Mouse (Mus musculus) CH12.LX (cell line): Measurements from ENCODE around the gene Vps33a. TPM values are rescaled to one million over a fixed set of nuclear protein-coding genes. Genes with fewer than 3 reads are reported as not detected.

Source experiments
- DNase-seq: peaks from one replicate; pipeline ENCODE4 v3.0.0-alpha.2; 2013; ENCODE audit errors: extremely low read depth
- H3K27ac ChIP-seq: 2 replicates; pipeline ENCODE4 v1.5.1; 2012; ENCODE audit warnings: low read depth, mild to moderate bottlenecking, control low read depth, moderate library complexity; ENCODE audit not compliant: insufficient read depth
- H3K27me3 ChIP-seq: replicated peaks from 2 replicates; pipeline ENCODE3; 2012; ENCODE audit warnings: inconsistent platforms
- H3K36me3 ChIP-seq, 2 experiments: replicated peaks in 1 of 2; 2 replicates each; pipeline versions ENCODE3 to v1.6.1; 2012; ENCODE audit warnings: inconsistent platforms in 1 of 2, low read length in 1 of 2, mild to moderate bottlenecking in 1 of 2, mixed read lengths in 1 of 2, moderate library complexity in 1 of 2; ENCODE audit not compliant: control insufficient read depth in 1 of 2, insufficient read depth in 1 of 2
- H3K4me1 ChIP-seq, 2 experiments: 2 replicates each; pipeline ENCODE4 v1.6.1; 2012; ENCODE audit warnings: inconsistent platforms in 1 of 2, moderate library complexity in 1 of 2; ENCODE audit not compliant: insufficient read depth in 2 of 2, control insufficient read depth in 1 of 2
- H3K4me2 ChIP-seq: 2 replicates; pipeline ENCODE4 v1.6.1; 2012; ENCODE audit warnings: low read depth, mild to moderate bottlenecking, control low read depth; ENCODE audit not compliant: poor library complexity, insufficient read depth, severe bottlenecking
- H3K4me3 ChIP-seq, 3 experiments: fragments of 150-350 bp in 1 of 3; sonication (generic) in 1 of 3; replicated peaks in 1 of 3; 2 replicates each; pipeline versions ENCODE3 to v1.5.1; 2011 to 2012; ENCODE audit warnings: low read depth in 2 of 3, low read length in 2 of 3, mild to moderate bottlenecking in 2 of 3, moderate library complexity in 2 of 3, control low read depth in 1 of 3, improper control_type of control experiment in 1 of 3, inconsistent platforms in 1 of 3, mixed read lengths in 1 of 3; ENCODE audit not compliant: poor library complexity in 1 of 3
- H3K79me2 ChIP-seq: replicated peaks from 2 replicates; pipeline ENCODE4 v1.6.1; 2012; ENCODE audit warnings: mild to moderate bottlenecking, moderate library complexity; ENCODE audit not compliant: control insufficient read depth, poor library complexity, insufficient read depth, severe bottlenecking; ENCODE audit errors: extremely low read depth
- H3K9ac ChIP-seq: 2 replicates; pipeline ENCODE4 v1.6.1; 2012; ENCODE audit warnings: low read depth, mild to moderate bottlenecking, control low read depth, moderate library complexity; ENCODE audit not compliant: insufficient read depth
- H3K9me3 ChIP-seq: replicated peaks from 2 replicates; pipeline ENCODE3; 2012; ENCODE audit warnings: low read length, inconsistent platforms, mixed read lengths
- BHLHE40 ChIP-seq: IDR thresholded peaks from 2 replicates; pipeline ENCODE4 v1.6.1; 2011; ENCODE audit warnings: mild to moderate bottlenecking, low read depth, low read length, improper control_type of control experiment
- CHD1 ChIP-seq: IDR thresholded peaks from 2 replicates; pipeline ENCODE4 v1.6.1; 2012; ENCODE audit warnings: low read depth, low read length, improper control_type of control experiment, inconsistent platforms
- CTCF ChIP-seq, 2 experiments: IDR thresholded peaks in 1 of 2; conservative IDR thresholded peaks in 1 of 2; 2 replicates each; pipeline ENCODE4 v1.5.1; 2011 to 2012; ENCODE audit warnings: low read depth in 2 of 2, low read length in 2 of 2, improper control_type of control experiment in 1 of 2, inconsistent platforms in 1 of 2, mild to moderate bottlenecking in 1 of 2, moderate library complexity in 1 of 2
- E2F4 ChIP-seq: IDR thresholded peaks from 2 replicates; pipeline ENCODE4 v1.6.1; 2011; ENCODE audit warnings: low read depth, low read length, improper control_type of control experiment; ENCODE audit not compliant: insufficient replicate concordance
- ELF1 ChIP-seq: IDR thresholded peaks from 2 replicates; pipeline ENCODE4 v1.6.1; 2014; ENCODE audit warnings: low read depth, mild to moderate bottlenecking, inconsistent platforms, low read length, improper control_type of control experiment
- EP300 ChIP-seq: IDR thresholded peaks from 2 replicates; pipeline ENCODE4 v1.6.1; 2011; ENCODE audit warnings: low read length, improper control_type of control experiment
- ETS1 ChIP-seq: conservative IDR thresholded peaks from 2 replicates; pipeline ENCODE4 v1.6.1; 2012; ENCODE audit warnings: low read depth, mild to moderate bottlenecking, inconsistent platforms, low read length, improper control_type of control experiment, moderate library complexity
- GABPA ChIP-seq: IDR thresholded peaks from 2 replicates; pipeline ENCODE4 v1.6.1; 2012; ENCODE audit warnings: low read depth, low read length, improper control_type of control experiment, inconsistent platforms; ENCODE audit not compliant: insufficient replicate concordance
- IRF4 ChIP-seq: IDR thresholded peaks from 2 replicates; pipeline ENCODE4 v1.6.1; 2014; ENCODE audit warnings: low read depth, mild to moderate bottlenecking, inconsistent platforms, low read length, improper control_type of control experiment
- MAFK ChIP-seq: IDR thresholded peaks from 2 replicates; pipeline ENCODE4 v1.6.1; 2011; ENCODE audit warnings: low read length, improper control_type of control experiment; ENCODE audit not compliant: insufficient replicate concordance
- MAZ ChIP-seq: IDR thresholded peaks from 2 replicates; pipeline ENCODE4 v1.6.1; 2012; ENCODE audit warnings: low read depth, mild to moderate bottlenecking, inconsistent platforms, low read length, improper control_type of control experiment, moderate library complexity
- MEF2A ChIP-seq: IDR thresholded peaks from 2 replicates; pipeline ENCODE4 v1.6.1; 2014; ENCODE audit warnings: low read depth, mild to moderate bottlenecking, inconsistent platforms, low read length, improper control_type of control experiment, borderline replicate concordance
- MXI1 ChIP-seq: IDR thresholded peaks from 2 replicates; pipeline ENCODE4 v1.6.1; 2011; ENCODE audit warnings: mild to moderate bottlenecking, low read depth, low read length, improper control_type of control experiment
- NRF1 ChIP-seq: IDR thresholded peaks from 2 replicates; pipeline ENCODE4 v1.6.1; 2014; ENCODE audit warnings: low read depth, mild to moderate bottlenecking, inconsistent platforms, low read length, improper control_type of control experiment, moderate library complexity
- PAX5 ChIP-seq: IDR thresholded peaks from 2 replicates; pipeline ENCODE4 v1.6.1; 2012; ENCODE audit warnings: low read length, inconsistent platforms, mixed read lengths
- POLR2A ChIP-seq: IDR thresholded peaks from 2 replicates; pipeline ENCODE4 v1.6.1; 2011; ENCODE audit warnings: low read depth, mild to moderate bottlenecking, improper control_type of control experiment, low read length
- SIN3A ChIP-seq: IDR thresholded peaks from 2 replicates; pipeline ENCODE4 v1.6.1; 2012; ENCODE audit warnings: low read length, improper control_type of control experiment, inconsistent platforms
- SMC3 ChIP-seq: IDR thresholded peaks from 2 replicates; pipeline ENCODE4 v1.6.1; 2011; ENCODE audit warnings: low read depth, low read length, improper control_type of control experiment
- TBP ChIP-seq: conservative IDR thresholded peaks from 2 replicates; pipeline ENCODE4 v1.6.1; 2011; ENCODE audit warnings: low read depth, low read length, improper control_type of control experiment
- TCF12 ChIP-seq: IDR thresholded peaks from 2 replicates; pipeline ENCODE4 v1.6.1; 2014; ENCODE audit warnings: low read depth, mild to moderate bottlenecking, inconsistent platforms, low read length, improper control_type of control experiment
- USF2 ChIP-seq: conservative IDR thresholded peaks from 2 replicates; pipeline ENCODE4 v1.6.1; 2011; ENCODE audit warnings: low read depth, low read length, improper control_type of control experiment
- ZC3H11A ChIP-seq: IDR thresholded peaks from 2 replicates; pipeline ENCODE4 v1.6.1; 2012; ENCODE audit warnings: low read depth, mild to moderate bottlenecking, inconsistent platforms, low read length, improper control_type of control experiment
- ZKSCAN1 ChIP-seq: IDR thresholded peaks from 2 replicates; pipeline ENCODE4 v1.6.1; 2012; ENCODE audit warnings: low read depth, inconsistent platforms, low read length, improper control_type of control experiment, borderline replicate concordance
- ZMIZ1 ChIP-seq: IDR thresholded peaks from 2 replicates; pipeline ENCODE4 v1.6.1; 2012; ENCODE audit warnings: low read depth, mild to moderate bottlenecking, inconsistent platforms, low read length, improper control_type of control experiment
- ZNF384 ChIP-seq: IDR thresholded peaks from 2 replicates; pipeline ENCODE4 v1.6.1; 2012; ENCODE audit warnings: low read depth, low read length, improper control_type of control experiment, inconsistent platforms
- dilution Hi-C: fragments of 300-500 bp; cut with MboI; formaldehyde crosslinking; loops from 2 replicates; pipeline ENCODE4 v1.14.3; 2020; ENCODE audit warnings: low sequenced_read_pairs; ENCODE audit not compliant: extremely low pct_unique_long_range_greater_than_20kb, extremely low pct_ligation_motif_present
- in situ Hi-C: fragments of 300-500 bp; cut with MboI; formaldehyde crosslinking; loops from 3 replicates; pipeline ENCODE4 v1.14.3; 2019; ENCODE audit warnings: low sequenced_read_pairs, low pct_ligation_motif_present, low pct_unique_long_range_greater_than_20kb, mixed read lengths
- polyA plus RNA-seq: library from polyadenylated mRNA; unstranded; fragments of >175 nt; gene quantifications from 2 replicates; pipeline ENCODE4 v1.2.1, GENCODE M21; 2012; ENCODE audit warnings: low read depth; ENCODE audit not compliant: insufficient read length
- total RNA-seq, 2 experiments: library from RNA; depleted of rRNA; stranded (reverse); fragments of 300-350 nt in 1 of 2; fragments of >200 nt in 1 of 2; gene quantifications; 2 replicates each; pipeline ENCODE4 v1.2.3; 2012 to 2014

Vps33a gene
- total and polyA plus RNA-seq, 3 experiments = 17.1 to 30.6 (median 21.0) TPM

DNA sequence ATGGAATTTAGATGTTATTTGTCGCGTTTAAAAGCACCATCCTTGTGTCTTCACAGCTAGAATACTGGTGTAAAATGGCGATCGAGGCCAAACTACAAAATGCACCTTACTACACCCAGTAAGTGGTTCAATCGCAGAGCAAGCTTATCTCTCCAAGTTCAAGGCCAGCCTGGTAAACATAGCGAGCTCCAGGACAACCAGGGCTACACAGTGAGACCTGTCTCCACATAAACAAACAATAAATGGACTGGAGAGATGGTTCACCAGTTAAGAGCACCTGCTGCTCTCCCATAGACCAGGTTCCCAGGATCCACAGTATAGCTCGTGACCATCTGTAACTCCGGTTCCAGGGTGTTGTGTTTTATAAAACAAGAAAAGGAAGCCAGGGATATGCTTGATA, 524 bp upstream of the Vps33a start:
- DNase-seq = no peak
- Histone ChIP-seq H3K4me3 (peak overlapping the region in 2 of 3 experiments; percentile 5 to 68), H3K36me3 (peaks cover 17 to 43% of the 10 kb centered on the region in 2 experiments), H3K9me3 (no peaks in the 10 kb centered on the region), H3K4me2 (peak overlapping the region; percentile 14; the same call in 1 of the 2 replicates), H3K79me2 (no peaks in the 10 kb centered on the region; the same call in 1 of the 2 replicates), H3K9ac (no peak overlapping the region), H3K4me1 (peaks cover 8 to 21% of the 10 kb centered on the region in 2 experiments), H3K27ac (no peak overlapping the region), H3K27me3 (no peaks in the 10 kb centered on the region)
- TF ChIP-seq NRF1 (no peak), SMC3 (no peak), MAZ (no peak), ZKSCAN1 (no peak), E2F4 (no peak), MXI1 (no peak), IRF4 (no peak), USF2 (no peak), POLR2A (no peak), PAX5 (no peak), ZNF384 (no peak), ZMIZ1 (no peak), CTCF (conservative IDR thresholded peaks at IDR 0.05 in 1 of 2, IDR thresholded peaks at IDR 0.05 in 1 of 2; ENCODE audit: low read depth in 2 of 2, low read length in 2 of 2) (no peak), SIN3A (no peak)
- in situ Hi-C loops = loop anchor here (5.0 kb wide), 1 partner anchor 56 kb away; no protein-coding TSS in a partner anchor
- dilution Hi-C loops = no loop called here

DNA sequence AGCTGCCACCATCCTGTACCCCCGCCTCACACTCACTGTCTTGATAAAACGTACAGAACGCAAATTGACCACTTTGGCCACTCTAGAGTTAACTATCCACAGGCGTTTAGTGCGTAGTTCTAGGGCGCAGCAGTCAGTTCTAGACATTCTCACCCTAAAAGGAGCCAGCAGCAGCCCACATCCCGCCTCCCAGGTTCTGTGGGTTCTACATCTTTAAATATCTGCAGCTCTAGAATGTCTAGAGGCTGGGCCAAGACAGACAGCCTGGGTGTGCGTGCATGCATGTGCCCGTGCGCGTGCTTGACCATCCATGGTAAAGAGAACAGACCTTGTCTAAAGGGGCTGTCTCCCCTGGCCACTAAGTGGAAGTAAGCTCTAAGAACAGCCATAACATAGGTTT, 11.7 kb downstream of the Vps33a start:
- Histone ChIP-seq H3K36me3 (peaks cover 70 to 95% of the 10 kb centered on the region in 2 experiments), H3K4me3 (no peak overlapping the region), H3K4me2 (no peak overlapping the region), H3K9ac (no peak overlapping the region), H3K79me2 (no peaks in the 10 kb centered on the region), H3K4me1 (no peaks in the 10 kb centered on the region), H3K27ac (no peak overlapping the region), H3K9me3 (no peaks in the 10 kb centered on the region), H3K27me3 (no peaks in the 10 kb centered on the region)
- TF ChIP-seq TBP (no peak), ZMIZ1 (no peak)
- dilution Hi-C loops (no loop called here), in situ Hi-C loops (no loop called here)
- no peak for DNase-seq

DNA sequence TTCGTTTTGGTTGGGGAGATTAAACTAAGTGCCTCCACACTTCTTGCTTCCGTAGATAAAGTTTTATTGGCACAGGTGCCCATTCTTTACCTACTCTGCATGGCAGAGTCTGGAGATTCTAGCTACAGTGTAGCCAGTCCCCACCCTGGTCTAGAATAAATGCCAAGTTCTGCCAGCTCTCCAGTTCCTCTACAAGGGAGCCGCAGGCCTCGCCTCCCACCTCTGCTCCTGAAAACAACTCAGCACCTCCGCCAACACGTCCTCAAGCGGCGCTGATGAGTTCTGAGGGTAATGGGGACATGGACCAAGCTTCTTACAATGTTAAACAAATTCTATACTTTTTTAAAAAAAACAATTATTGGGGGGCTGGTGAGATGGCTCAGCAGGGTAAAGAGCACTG, 13.2 kb downstream of the Vps33a start:
- dilution Hi-C loops = no loop called here
- TF ChIP-seq EP300 = no peak
- no peak for TF ChIP-seq MAZ
- TF ChIP-seq GABPA = no peak
- no peak for TF ChIP-seq SMC3
- TF ChIP-seq CHD1 = no peak
- TF ChIP-seq ETS1 = no peak
- TF ChIP-seq BHLHE40 = no peak
- no peak for TF ChIP-seq USF2
- TF ChIP-seq MAFK = no peak
- no peak for TF ChIP-seq PAX5
- no peak for TF ChIP-seq MEF2A
- TF ChIP-seq ZC3H11A = no peak
- no peak for TF ChIP-seq ZKSCAN1
- TF ChIP-seq TCF12 = no peak
- TF ChIP-seq ELF1 = no peak
- TF ChIP-seq POLR2A = no peak
- H3K4me1 ChIP-seq = no peaks in the 10 kb centered on the region

More for the DNA sequence above, 13.2 kb downstream of the Vps33a start:
- no peak for DNase-seq
- Histone ChIP-seq H3K4me2 (no peak overlapping the region), H3K4me3 (no peak overlapping the region), H3K9me3 (no peaks in the 10 kb centered on the region), H3K9ac (no peak overlapping the region), H3K27me3 (no peaks in the 10 kb centered on the region), H3K27ac (no peak overlapping the region), H3K79me2 (no peaks in the 10 kb centered on the region), H3K36me3 (peaks cover 65 to 90% of the 10 kb centered on the region in 2 experiments)
- in situ Hi-C loops = no loop called here
